Mouse (Mus musculus) c-Kit-positive CD71-positive TER-119-positive erythroid progenitor cells, embryonic 14.5 days (primary cell): ENCODE measurements around the gene Oxsr1.
"Not testable (repeated sequence)": the region's sequence is repeated elsewhere in the genome, so short reads cannot be mapped to it uniquely, and the experiment has no call there.

Experiments
- DNase-seq: peaks from one replicate; pipeline ENCODE4 v3.0.0-alpha.2; 2013; ENCODE audit warnings: low spot score

The Oxsr1 gene

DNA sequence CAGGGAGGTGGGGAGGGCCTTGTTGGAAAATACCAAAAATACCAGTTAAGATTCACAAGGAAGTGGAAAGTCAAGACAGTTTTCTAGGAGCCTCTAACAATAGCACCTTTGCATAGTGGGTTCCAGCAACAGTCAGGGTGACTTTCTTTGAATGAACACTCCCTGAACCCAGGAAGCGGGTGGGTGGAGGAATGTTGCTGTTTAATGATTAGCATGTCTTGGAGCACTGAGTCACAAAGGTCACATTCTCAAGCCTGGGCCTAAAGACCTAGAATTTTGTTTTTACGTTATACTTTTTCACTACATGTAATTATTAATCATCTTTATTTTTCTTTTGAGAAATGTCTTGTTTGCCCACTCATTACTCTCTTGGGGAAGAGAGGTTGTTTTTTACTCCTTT lies 106.9 kb downstream of the Oxsr1 start:
- not testable (repeated sequence) for DNase-seq

GRCm38 (mm10) chr9:119214601-119215000 lies 107.6 kb downstream of the Oxsr1 start:
- no peak for DNase-seq

DNA sequence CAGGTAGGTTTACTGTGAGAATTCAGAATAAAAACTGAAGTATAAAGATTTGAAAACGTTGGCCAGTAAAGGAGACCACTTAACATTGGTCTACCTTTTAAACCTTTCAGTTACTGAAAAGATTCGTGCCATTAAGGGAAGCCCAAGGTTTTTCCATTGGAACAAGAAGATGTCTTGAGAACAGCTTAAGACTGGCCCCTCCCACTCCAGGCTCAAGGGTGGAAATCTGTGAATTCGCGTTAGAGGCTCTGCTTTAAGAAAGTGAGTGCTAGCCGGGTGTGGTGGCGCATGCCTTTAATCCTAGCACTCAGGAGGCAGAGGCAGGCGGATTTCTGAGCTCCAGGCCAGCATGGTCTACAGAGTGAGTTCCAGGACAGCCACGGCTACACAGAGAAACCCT lies 109.2 kb downstream of the Oxsr1 start:
- DNase-seq = no peak

DNA sequence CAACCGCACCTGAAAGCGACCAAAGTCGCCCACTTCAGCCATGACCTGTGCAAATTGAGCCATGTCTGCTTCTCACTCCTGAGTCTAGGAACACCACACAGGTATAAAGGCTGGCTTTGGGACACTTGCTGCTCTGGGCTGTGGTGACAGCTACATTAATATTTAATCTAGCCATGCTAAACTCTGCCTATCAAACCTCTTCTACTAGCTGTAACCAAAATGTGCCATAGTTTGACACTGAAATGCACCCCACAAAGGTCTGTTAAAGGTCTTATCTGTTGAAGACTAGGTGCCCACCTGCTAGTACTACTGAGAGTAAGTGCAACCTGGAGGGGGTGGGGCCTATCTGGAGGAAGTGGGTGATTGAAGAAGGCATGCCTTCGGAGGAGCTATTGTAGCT lies 113.2 kb downstream of the Oxsr1 start, which contains the start of gene Slc22a13:
Slc22a13 (minus strand) TSS at position 101 of the 400 bp plus-strand sequence.
- no peak for DNase-seq

- DNase-seq = no peak
Observed at GRCm38 (mm10) chr9:119207113-119207512, 115.1 kb downstream of the Oxsr1 start.

DNA sequence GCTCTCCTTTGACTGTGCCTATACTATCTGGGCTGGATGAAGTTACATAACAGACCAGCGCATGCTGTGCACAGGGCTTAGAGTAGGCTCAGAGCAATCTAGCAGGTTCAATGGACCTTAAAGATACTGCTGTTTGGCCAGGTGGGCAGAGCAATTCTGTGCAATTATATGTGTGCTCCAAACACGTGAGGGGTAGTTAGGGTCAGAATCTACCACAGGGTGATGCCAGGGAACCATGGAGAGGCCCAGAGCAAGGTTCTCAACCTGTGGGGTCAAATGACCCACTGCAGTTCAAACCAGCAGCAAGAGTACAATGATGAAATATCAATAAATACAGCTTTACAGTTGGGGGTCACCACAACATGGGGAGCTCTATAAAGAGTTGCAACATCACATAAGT lies 115.6 kb downstream of the Oxsr1 start:
- DNase-seq = no peak

- no peak for DNase-seq
Observed at GRCm38 (mm10) chr9:119205756-119206155, 116.5 kb downstream of the Oxsr1 start.

DNA sequence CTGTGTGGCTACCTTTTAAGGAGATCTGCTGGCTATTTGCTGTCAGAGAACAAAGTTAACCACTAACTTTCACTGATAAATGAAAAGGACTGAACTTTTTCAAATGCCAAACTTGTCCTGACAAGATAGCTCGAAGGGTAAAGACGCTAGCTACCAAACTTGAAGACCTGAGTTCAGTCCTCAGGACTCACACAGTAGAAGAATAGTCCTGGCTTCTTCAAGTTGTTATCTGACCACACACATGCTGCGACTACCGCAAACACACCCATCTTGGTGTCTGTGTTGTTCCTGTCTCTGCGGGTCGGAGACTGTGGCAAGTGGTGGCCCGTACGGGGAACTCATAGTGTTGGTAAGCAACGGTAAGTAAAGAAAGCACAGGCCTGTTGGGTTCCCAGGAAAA lies 118.6 kb downstream of the Oxsr1 start:
- no peak for DNase-seq

- DNase-seq = no peak
Observed at GRCm38 (mm10) chr9:119201653-119202052, 120.6 kb downstream of the Oxsr1 start.

DNA sequence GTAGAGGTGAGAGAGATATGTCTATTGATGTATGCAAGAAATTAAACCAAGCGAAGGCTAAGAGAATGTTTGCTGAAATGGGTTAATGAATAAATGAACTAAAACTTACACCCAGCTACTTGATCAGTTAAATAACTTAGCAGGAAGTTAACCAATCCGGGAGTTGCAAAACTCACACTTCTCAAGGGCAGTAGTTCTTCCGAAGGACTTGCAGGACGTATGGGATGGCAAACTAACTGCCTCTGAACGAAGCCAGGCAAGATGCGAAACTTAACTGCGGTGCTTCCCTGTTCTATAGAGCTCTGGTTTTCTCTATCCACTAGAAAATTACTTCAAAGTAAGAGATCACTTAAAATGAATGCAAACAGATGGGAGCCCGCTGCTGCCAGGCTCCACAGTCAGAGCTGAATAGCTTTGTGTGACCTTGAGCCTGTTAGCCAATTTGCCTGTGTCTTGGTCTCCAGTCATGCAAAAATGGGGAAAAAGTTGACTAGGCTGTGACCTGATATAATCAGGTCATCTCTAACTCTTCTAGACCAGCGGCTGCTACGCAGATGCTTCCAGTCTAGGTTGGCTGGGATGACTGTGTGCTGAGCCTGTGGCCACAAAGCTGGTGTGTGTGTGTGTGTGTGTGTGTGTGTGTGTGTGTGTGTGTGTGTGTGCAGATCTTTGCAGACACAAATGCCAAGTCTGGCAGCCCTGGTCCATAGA lies 122.9 kb downstream of the Oxsr1 start:
- no peak for DNase-seq

DNA sequence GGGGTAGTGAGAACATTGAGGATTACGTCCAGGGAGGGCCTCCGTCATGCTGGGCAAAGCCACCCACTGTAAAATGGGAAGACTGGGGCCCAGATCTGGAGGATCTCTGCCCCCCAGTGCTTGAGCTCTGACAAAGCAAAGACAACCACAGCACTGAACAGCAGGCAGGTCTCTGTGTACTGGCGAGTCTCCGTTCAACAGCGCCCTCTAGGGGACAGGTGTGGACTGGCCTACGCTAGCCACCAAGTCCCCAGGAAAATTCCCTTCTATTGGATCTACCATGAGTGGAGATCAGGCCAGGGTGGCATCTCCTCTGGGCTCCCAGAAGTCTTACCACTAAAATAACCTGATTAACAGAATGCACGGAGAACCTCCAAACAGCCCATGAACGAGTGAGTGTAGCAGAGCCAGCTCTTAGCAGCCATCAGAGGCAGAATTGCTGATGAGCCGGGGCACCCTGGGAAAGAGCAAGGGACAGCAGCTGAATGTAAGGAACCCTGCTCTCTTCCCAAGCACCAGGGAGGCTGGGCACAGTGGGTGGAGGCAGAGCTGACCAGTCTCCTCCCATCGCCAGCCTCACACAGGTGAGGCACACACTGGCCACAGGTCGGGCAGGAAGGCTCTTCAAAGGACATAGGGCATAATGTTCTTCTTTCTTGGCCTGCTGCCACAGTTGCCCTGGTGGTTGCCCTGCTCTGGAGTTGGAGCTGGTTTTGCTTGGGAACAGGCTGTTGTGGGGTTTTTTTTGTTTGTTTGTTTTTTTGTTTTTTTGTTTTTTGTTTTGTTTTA lies 129.8 kb downstream of the Oxsr1 start:
- peak; percentile 29 for DNase-seq
